Mouse (Mus musculus): Measurements from ENCODE around the gene Ncapd2.
"Not testable (repeated sequence)": the region's sequence is repeated elsewhere in the genome, so short reads cannot be mapped to it uniquely, and the experiment has no call there.

Ncapd2 gene

DNA sequence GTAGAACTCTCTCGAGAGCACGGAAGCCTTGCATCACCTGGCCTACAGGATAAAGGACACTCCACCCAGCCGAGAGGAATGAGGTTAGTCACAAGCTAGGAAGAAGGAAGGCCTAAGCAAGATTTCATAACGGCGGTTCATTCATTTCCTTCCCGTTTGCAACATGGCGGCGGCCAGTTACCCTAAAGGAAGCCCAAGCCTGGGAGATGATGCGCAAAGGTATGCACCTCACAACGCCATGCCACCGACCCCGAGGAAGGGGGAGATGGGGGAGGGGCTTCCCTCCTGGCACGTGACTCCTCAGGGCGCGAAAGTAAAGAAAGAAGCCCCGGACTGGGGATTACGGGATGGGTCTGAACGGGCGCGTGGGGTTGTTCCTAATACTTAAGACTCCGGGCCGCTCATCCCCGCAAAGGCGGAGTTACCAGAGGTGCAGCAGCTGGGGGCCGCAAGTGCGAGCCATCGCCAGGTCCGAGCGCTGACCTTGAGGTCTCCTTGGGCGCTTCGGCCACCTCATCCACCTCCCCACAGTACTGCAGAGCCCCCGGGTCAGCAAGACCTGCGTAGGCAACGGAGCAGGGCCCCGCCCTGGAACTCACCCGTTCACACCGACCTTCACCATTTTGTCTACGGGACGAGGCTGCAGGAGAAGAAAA, 26.7 kb downstream of the Ncapd2 start:
- no peak for DNase-seq (ENCODE audit: low read depth, low spot score)

DNA sequence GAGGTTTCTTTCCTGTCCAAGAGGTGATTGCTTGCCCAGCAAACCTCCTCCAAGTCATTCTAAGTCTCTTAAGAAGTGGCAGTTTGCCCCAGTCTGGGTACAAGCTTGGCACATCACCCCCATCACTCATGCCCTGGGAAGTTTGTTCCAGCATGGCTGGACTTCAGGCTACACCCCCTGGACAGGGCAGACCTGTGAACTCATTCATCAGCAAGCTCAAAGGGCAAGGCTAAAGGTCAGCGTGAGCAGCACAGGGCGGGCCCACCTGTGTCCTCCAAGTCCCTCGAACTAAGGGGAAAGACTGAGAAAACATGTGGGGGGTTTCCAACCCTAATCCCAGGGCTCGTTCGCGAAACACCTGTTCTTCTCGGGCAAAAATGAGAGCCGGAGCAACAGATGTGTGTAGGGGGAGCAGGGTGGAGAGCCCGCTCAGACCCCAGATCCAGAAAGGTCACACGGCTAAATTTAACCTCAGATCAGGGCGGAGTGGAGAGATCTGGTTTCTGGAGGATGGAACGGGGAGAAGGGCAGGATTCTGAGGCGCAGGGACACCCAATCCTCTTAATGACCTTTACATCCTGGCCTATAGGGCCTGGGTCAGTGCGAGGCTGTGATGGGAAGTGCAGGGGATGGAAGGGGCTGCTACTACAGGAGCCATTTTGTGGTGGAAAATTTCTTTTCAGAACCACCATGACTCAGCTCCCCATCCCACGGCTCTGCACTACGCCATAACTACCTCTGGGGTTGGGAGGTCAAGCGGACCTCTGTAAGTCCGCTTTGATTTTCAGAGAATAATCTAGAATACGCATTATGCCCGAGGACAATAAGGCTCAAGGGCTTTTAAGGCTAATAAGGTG, 27.5 kb downstream of the Ncapd2 start:
- no peak for DNase-seq (ENCODE audit: low read depth, low spot score)

- not testable (repeated sequence) for DNase-seq (ENCODE audit: low read depth, low spot score)
Measured at GRCm38 (mm10) chr6:125162615-125163305, 28.7 kb downstream of the Ncapd2 start.

DNA sequence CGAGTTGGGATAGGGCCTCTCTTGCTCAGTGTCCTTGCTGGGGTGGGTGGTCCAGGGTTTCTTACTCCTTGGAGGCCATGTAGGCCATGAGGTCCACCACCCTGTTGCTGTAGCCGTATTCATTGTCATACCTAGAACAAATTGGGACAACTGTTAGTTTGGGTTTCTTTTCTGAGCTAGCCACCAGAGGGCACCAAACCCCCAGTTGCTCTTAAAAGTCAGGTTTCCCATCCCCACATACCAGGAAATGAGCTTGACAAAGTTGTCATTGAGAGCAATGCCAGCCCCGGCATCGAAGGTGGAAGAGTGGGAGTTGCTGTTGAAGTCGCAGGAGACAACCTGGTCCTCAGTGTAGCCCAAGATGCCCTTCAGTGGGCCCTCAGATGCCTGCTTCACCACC, 29.5 kb downstream of the Ncapd2 start:
- DNase-seq (ENCODE audit: low read depth, low spot score) = not testable (repeated sequence)

- no peak for DNase-seq (ENCODE audit: low read depth, low spot score)
Measured at GRCm38 (mm10) chr6:125160854-125161760, 30.4 kb downstream of the Ncapd2 start.

- DNase-seq (ENCODE audit: low read depth, low spot score) = no peak
Measured at GRCm38 (mm10) chr6:125160558-125160853, 31.0 kb downstream of the Ncapd2 start.

- DNase-seq (ENCODE audit: low read depth, low spot score) = no peak
Measured at GRCm38 (mm10) chr6:125159773-125160557, 31.5 kb downstream of the Ncapd2 start.

- DNase-seq (ENCODE audit: low read depth, low spot score) = no peak
Measured at GRCm38 (mm10) chr6:125158944-125159492, 32.5 kb downstream of the Ncapd2 start.

DNA sequence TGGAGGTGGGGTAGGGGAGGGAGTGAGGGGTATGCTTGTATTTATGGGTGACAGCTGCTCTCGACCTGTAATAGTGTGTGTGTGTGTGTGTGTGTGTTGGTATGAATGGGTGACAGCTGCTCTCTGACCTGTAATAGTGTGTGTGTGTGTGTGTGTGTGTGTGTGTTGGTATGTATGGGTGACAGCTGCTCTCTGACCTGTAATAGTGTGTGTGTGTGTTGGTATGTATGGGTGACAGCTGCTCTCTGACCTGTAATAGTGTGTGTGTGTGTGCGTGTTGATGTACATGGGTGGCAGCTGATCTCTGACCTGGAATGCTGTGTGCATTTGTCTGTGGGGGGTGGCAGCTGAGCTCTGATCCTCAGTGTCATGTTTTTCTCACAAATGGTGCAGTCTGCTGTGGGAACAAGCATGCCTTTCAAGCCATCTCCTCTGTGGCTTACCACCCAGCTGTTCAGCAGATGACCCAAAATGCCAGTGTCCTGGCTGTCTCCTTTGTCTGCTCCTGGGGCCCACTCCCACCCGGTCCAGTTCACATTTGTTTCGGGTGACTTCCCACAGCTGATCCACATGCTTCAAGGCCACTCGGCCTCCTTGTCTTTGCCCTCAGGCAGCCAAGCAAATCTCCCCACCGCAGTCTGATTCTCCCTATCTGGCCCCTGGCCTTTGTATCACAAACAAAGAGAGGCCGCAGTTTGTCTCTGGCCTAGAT, 34.4 kb downstream of the Ncapd2 start:
- no peak for DNase-seq (ENCODE audit: low read depth, low spot score)

- no peak for DNase-seq (ENCODE audit: low read depth, low spot score)
Measured at GRCm38 (mm10) chr6:125156491-125156890, 35.0 kb downstream of the Ncapd2 start.

GRCm38 (mm10) chr6:125155262-125155661, 36.2 kb downstream of the Ncapd2 start:
- no peak for DNase-seq (ENCODE audit: low read depth, low spot score)

GRCm38 (mm10) chr6:125154550-125154949, 37.0 kb downstream of the Ncapd2 start:
- no peak for DNase-seq (ENCODE audit: low read depth, low spot score)

DNA sequence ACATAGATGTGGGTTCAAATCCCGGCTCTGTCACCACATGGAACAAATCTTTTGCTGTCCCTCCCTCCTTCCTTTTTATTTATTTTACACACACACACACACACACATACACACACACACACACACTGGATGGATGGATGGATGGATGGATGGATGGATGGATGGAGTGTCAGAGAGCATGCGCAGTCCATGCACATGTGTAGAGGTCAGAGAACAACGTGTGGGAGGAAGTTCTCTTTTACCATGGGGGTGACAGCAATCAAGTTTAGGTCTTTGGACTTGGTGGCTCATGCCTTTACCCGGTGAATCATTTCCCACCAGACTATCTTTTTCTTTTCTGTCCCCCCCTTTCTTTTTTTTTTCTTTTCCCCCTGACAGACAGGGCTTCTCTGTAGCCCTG, 37.8 kb downstream of the Ncapd2 start:
- no peak for DNase-seq (ENCODE audit: low read depth, low spot score)

DNA sequence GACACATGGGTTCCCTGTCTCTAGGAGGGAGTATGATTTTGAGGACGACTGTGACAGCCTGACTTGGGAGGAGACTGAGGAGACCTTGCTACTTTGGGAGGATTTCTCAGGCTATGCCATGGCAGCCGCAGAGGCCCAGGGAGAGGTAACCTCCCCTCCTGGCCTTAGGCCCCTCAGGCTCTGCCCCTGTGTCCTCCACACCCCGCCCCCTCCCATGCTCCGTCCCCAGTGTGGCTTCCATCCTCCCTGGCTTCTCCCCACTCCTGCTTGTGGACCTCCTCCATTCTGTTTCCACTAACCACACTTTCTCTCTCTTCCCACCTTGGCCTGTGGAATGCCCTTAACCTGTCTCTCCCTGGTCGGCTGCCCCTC, 38.5 kb downstream of the Ncapd2 start:
- DNase-seq (ENCODE audit: low read depth, low spot score) = no peak

- no peak for DNase-seq (ENCODE audit: low read depth, low spot score)
Measured at GRCm38 (mm10) chr6:125152212-125153017, 39.1 kb downstream of the Ncapd2 start.

DNA sequence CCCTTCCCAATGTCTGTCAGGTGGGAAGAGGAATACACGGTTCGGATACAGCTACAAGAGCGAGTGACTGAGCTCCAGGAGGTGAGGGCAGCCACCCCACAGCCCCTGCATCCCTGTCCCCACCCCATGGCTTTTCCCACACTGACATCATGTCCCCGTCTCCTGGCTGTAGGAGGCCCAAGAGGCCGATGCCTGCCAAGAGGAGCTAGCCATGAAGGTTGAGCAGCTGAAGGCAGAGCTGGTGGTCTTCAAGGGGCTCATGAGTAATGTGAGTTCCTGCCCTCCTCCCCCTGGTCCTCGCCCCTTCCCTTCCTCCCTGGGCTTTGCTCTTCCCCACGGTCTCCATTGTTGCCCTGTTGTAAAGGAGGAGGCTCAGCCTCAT, 41.9 kb downstream of the Ncapd2 start:
- no peak for DNase-seq (ENCODE audit: low read depth, low spot score)

GRCm38 (mm10) chr6:125148926-125149568, 42.5 kb downstream of the Ncapd2 start:
- no peak for DNase-seq (ENCODE audit: low read depth, low spot score)

GRCm38 (mm10) chr6:125148251-125148925, 43.1 kb downstream of the Ncapd2 start:
- DNase-seq (ENCODE audit: low read depth, low spot score) = no peak

All from telencephalon, adult 2 months (tissue).